Mouse (Mus musculus) megakaryocyte, embryonic 14.5 days (primary cell): ENCODE measurements at regions not wholly inside any gene's neighbourhood (a gene's known extent, or its start where the extent isn't known, plus 50 kb on each side); places are given as distances from the start of the nearest gene placed in this dataset.

Source experiments
- FLI1 ChIP-seq: IDR thresholded peaks from 2 replicates; pipeline ENCODE4 v1.6.1; 2012; ENCODE audit warnings: low read length, inconsistent platforms, mixed read lengths
- GATA1 ChIP-seq: IDR thresholded peaks from 3 replicates; pipeline ENCODE4 v1.6.1; 2012; ENCODE audit warnings: mixed read lengths, low read length, inconsistent platforms, borderline replicate concordance

DNA sequence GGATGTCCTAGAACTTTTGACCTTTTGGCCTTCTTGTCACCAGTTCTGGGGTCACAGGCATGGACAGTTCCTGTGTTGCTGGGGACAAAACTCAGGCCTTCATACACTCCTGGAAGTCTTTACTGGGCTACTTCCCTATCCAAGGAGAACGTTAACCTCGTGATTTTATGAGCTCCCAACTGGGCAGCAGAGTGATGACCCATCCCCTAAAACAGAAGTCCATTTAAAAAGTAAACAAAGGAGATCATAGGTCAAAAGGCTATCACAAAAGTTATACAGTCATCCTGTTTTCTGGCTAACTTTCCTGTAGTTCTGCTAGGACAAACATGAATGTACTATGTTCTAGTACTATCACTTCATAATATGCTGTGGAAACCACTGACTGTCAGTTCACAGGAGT is 140.5 kb downstream of the Ifng start:
- TF ChIP-seq FLI1 = no peak
- no peak for TF ChIP-seq GATA1
